Mouse (Mus musculus): ENCODE data around the gene Ccdc78.
"Not testable (repeated sequence)": the region's sequence is repeated elsewhere in the genome, so short reads cannot be mapped to it uniquely, and the experiment has no call there.

Gene Ccdc78

GRCm38 (mm10) chr17:25786280-25786679, at the start of gene Ccdc78:
TSS of gene Ccdc78 (plus strand) at chr17:25786580.
- DNase-seq: peak; percentile 20

- no peak for DNase-seq
Measured at GRCm38 (mm10) chr17:25738861-25739260, 47.5 kb upstream of the Ccdc78 start.

DNA sequence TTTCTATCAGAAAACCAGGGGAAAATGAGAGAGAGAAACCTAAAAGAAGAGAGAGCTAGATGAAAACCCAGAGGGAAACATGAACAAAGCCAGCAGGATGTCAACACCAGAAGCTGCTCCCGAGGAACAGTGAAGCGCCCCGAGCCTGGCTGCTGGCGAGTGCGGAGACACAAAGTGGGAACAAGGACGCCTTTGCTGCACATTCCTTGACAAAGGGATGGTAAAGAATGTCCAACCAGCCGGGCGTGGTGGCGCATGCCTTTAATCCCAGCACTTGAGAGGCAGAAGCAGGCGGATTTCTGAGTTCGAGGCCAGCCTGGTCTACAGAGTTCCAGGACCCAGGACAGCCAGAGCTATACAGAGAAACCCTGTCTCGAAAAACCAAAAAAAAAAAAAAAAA, 44.9 kb upstream of the Ccdc78 start:
- not testable (repeated sequence) for DNase-seq

DNA sequence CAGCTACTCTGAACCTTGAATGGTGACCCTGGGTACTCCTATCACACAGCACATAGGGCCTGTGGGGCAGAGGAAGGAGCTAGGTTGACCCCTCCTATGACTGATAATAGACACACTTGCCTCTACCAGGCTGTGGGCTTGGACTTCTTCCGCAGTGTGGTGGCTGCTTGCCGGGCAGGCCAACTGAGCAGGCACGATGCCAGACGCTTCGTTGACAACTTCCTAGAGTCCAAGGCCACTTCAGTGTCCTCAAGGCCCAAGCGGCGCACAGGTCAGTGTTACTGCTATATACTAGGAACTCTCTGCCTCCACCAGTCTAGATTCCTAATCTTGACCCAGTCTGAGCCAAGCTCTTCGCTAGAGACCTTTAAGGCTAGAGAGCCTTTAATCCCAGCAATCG, 42.5 kb upstream of the Ccdc78 start:
- DNase-seq: no peak

DNA sequence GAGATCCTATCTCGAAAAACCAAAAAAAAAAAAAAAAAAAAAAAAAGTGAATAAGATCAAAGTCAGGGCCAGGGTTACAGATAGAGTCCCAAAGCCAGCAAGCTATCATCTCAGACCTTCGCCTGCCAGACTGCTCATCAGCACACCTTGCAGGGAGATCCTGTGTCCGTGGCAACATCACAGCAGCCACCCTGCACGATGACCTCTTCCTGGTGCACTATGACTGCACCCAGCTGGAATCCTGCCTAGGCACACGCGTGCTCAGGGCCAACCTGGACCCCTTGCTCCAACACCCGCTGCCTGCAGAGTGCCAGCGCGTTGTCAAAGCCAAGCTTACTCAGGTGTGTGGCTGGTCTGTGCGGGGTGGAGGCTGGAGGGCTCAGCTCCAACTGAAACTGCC, 42.1 kb upstream of the Ccdc78 start:
- DNase-seq: no peak

DNA sequence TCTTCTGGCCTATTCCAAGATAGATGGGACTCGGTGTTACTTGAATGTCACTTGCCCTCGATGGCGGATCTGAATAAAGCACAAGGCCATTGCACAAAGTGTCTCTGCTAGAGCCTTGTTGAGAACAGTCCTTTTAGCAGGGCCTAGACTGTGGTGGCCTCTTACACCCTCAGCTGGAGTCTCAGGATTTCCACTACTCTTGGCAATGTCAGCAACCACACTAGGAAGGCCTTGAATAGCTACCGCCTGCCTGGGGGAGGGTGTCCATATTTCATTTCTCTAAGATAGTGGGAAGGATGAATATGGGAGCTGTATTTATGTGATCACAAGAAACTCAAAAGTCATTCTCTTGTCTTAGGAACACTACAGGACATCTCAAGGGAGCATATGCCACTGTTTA, 38.1 kb upstream of the Ccdc78 start:
- no peak for DNase-seq

- no peak for DNase-seq
Measured at GRCm38 (mm10) chr17:25749314-25749713, 37.1 kb upstream of the Ccdc78 start.

- no peak for DNase-seq
Measured at GRCm38 (mm10) chr17:25751446-25751845, 34.9 kb upstream of the Ccdc78 start.

DNA sequence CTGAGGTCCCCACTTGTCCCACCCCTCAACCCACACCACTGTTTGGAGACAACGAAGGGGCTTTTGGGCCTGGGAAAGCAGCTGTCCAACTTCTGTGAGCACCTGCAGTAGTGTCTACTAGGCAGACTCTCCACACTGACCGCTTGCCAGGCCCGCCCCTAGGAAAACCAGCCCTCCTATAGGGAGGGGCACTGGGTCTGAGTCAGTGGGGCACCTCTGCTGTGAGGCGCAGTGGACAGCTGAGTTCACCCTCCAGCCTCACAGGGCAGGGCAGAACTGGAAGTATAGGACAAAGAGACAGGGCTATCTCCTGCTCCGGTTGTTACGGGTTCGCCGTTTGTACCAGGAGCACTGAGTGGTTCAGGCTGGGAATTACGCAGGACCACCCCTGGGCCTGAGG, 32.1 kb upstream of the Ccdc78 start, which contains the start of gene Msln:
Msln (minus strand) TSS at position 138 of the 400 bp plus-strand sequence.
- no peak for DNase-seq

GRCm38 (mm10) chr17:25755086-25755485, 31.3 kb upstream of the Ccdc78 start:
- DNase-seq: no peak

DNA sequence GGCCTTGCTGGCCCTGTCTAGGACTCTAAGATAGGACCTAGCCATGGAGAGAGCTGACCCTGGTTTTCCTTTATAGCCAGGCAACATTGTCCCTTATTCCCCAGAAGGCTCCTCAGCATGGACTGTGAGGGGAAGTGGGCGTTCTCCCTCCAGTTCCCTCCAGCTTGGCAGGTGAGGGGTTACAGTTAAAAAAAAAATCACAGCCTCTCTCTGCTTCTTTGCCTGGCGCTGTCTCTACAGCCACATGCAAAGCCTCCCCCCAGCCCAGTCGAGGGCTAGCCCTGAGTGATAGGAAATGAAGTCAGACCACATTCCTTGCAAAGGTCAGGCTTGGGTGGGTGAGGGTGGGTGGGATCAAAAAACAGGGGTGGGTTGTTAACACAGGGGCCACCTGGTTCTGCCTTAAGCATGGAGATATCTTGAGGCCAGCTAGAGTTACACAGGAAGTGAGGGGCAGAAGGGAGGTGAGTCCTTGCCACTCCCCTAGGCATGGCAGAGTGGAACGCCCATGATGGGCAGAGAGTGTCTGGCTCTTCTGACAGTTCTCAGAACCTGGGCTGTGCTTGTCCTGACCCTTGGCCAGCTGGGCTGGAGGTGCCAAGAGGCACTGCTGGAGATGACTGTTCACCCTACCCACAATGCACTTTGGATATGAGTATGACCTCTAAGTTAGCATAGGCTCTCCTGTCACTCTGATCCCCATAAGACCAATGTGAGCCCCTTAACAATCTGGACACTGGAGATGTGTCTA, 30.6 kb upstream of the Ccdc78 start:
- no peak for DNase-seq

- no peak for DNase-seq
Measured at GRCm38 (mm10) chr17:25756378-25757242, 29.8 kb upstream of the Ccdc78 start.

GRCm38 (mm10) chr17:25757691-25758090, 28.7 kb upstream of the Ccdc78 start:
- DNase-seq: no peak

- DNase-seq: no peak
Measured at GRCm38 (mm10) chr17:25760148-25760547, 26.2 kb upstream of the Ccdc78 start.

- DNase-seq: no peak
Measured at GRCm38 (mm10) chr17:25761561-25761970, 24.8 kb upstream of the Ccdc78 start.

DNA sequence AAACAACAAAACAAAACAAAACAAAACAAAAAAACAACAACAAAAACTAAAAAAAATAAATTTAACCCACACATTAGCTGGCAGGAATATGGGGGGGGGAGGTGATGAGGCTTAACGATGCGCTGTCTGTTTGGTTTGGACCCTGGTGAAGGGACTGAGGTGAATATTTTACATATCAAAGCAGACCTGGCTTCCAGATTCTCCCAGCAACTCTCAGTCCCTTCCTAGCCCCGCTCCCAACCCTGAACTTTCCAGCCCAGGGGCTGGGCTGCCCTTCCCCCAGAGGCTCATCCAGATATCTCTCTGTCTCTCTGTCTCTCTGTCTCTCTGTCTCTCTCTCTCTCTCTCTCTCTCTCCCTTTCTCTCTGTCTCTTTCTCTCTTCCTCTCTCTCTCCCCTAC, 23.8 kb upstream of the Ccdc78 start:
- DNase-seq: no peak

- no peak for DNase-seq
Measured at GRCm38 (mm10) chr17:25765886-25766285, 20.5 kb upstream of the Ccdc78 start.

DNA sequence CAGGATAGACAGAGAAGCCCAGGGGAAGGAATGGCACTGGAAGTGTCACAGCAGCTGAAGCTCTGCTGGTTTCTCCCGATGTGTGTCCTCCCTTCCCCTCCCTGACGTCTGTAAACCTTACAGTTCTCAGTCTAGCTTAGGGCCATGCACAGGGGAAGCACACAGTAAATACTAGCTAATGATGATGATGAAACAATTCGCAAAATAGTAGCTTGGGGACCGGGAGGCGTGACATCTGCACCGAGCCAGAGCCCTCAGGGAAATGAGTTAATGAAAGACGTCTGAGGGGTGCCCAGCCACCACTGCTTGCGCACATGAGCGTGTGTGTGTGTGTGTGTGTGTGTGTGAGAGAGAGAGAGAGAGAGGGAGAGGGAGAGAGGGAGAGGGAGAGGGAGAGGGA, 17.0 kb upstream of the Ccdc78 start:
- DNase-seq: no peak

DNA sequence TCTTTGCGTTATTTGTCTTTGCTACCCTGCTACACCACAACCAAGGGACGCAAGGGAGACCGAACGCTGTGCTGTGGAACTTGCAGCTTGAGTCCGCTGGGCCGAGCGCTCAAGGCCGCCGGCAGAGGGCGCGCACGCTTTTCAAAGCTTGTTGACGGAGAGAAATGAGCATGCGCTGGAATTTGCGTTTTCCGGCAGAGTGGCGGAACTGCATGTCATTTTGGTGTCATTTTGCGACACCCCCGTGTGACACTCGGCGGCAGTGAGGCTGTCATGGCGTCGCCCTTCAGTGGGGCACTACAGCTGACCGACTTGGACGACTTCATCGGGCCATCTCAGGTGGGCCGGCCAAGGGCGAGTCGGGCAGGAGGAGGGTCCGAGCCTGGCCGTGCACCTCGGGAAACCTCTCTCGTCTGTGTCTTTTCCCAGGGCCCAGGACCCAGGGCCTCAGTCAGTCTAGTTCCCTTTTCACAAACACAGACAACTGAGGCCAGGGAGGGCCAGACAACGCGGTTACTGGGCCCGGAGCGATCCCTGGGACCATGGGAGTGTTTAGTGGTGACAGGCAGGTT, 12.7 kb upstream of the Ccdc78 start, which contains the start of gene Narfl:
Narfl (plus strand) TSS at position 228 of the 572 bp plus-strand sequence.
- DNase-seq: peak; percentile 99

- peak; percentile 14 for DNase-seq
Measured at GRCm38 (mm10) chr17:25775318-25776062, 10.9 kb upstream of the Ccdc78 start.

DNA sequence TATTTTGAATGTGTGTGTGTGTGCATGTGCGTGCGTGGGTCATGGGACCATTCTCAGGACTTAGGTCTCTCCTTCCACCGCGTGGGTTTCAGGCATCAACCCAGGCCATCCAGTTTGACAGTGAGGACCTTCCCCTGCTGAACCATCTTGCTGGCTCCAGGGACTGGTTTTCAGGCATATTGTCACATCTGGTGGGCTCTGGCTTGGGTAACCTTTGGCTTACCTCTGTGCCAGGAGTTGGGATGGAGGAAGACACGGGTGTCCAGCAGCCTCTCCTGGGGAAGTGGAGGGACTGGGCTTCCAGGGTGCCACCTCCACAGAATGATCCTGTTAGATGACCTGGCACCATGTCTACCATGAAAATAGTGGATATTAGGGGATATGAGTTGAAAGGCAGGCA, 8.4 kb upstream of the Ccdc78 start:
- DNase-seq: no peak

DNA sequence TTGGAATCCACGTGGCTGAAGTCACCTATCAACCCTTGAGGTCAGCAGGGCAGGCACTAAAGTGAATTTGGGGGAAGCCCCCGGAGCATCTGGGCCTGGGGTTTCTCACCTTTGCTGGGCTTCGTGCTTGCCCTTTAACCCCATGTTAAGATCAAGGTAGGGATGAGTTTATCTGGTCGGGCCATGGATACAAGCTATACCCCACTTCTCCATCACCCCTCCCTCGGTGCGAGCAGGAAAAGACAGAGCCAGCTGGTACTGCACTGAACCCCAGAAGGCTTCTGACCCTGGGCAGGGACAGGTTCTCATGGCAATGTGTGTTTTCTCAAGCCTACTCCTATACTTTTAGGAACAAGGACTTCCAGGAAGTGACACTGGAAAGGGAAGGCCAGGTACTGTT, 5.0 kb upstream of the Ccdc78 start:
- no peak for DNase-seq

DNA sequence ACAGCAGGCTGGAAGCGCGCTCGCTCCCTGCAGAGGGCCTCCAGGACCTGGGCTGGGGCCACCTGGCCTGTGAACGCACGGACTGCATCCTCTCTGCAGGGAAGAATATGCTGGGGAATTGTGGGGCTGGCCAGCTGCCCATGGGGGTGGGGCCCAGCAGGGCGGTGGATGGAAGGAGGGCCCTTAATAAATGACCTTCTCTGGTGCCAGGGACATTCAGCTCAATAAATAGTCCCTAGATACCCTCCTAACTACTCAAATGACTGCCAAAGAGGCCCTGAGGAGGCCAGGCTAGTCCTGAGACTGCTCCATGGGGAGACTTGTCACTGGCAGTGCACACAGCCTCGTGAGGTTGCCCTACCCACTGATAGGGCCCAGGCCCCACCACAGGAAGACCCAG, 3.3 kb upstream of the Ccdc78 start:
- peak; percentile 53 for DNase-seq
